Mouse (Mus musculus): ENCODE data around the gene Evl.
A peak's percentile ranks its signal among the peaks of the same experiment; 100 is the strongest.
"Not testable (repeated sequence)": the region's sequence is repeated elsewhere in the genome, so short reads cannot be mapped to it uniquely, and the experiment has no call there.

The Evl gene

GRCm38 (mm10) chr12:108554120-108554841, at the start of gene Evl:
Evl (plus strand) TSS chr12:108554720.
- DNase-seq (ENCODE audit: low spot score in 2 of 2) = peak; percentile 75 to 86

- no peak for DNase-seq (ENCODE audit: low spot score in 2 of 2)
Measured at GRCm38 (mm10) chr12:108505846-108506245, 48.7 kb upstream of the Evl start.

GRCm38 (mm10) chr12:108507046-108507445, 47.5 kb upstream of the Evl start:
- DNase-seq (ENCODE audit: low spot score in 2 of 2) = not testable (repeated sequence)

- no peak for DNase-seq (ENCODE audit: low spot score in 2 of 2)
Measured at GRCm38 (mm10) chr12:108510571-108510970, 43.9 kb upstream of the Evl start.

DNA sequence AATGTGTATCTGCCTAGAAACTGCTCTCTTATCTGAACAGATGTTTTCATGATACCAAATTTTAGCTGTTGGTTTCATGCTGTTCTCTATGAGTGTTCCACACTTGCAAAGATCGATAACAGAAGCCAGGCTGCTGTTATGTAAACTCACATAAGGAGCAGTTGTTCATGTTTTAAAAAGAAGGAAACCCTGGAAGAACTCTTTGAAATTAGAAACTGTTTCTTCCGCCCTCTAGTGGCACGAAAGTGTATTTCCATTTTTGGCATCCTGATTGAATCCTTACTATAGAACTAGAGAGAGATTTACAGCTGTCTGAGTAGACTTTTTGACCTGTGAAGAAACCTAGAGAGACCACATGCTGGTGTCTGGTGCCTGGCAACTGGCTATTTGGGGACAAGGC, 43.5 kb upstream of the Evl start:
- DNase-seq (ENCODE audit: low spot score in 2 of 2) = no peak

GRCm38 (mm10) chr12:108515464-108515863, 39.1 kb upstream of the Evl start:
- no peak for DNase-seq (ENCODE audit: low spot score in 2 of 2)

GRCm38 (mm10) chr12:108519374-108519773, 35.1 kb upstream of the Evl start:
- DNase-seq (ENCODE audit: low spot score in 2 of 2) = no peak

DNA sequence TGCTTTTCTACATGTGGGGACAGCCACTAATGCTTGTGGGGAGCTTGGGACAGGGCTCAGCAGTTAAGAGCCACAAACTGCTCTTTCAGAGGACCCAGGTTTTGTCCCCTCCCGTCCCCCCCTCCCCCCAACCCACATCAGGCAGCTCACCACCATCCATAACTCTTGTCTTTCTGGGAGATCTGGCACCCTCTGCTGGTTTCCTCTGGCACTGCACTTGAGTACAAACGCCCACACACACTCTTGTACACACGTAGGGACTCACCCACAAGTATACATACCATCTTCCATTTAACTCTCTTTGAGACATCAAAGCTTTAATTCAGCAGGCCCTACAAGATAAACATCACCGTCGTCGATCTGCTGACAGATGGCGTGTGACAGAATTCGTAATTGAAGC, 25.3 kb upstream of the Evl start:
- peak in 1 of 2 experiments; percentile 48 for DNase-seq (ENCODE audit: low spot score in 2 of 2)

DNA sequence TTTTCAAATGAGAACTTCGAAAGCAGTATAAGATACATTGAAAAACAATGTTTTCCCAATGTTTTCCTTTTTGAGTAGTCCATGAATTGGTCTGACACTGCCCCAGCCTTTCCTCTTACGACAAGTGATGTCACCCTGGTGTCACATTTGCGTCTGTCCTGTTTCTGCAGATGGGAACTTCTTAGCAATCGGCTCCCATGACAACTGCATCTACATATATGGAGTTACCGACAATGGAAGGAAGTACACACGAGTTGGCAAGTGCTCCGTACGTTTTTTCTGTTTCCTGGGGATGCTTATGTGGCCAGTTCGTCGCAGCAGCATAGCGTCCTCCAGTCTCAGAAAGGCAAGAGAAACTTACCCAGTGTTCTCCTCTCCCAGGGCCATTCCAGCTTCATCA, 20.0 kb upstream of the Evl start:
- DNase-seq (ENCODE audit: low spot score in 2 of 2) = no peak

DNA sequence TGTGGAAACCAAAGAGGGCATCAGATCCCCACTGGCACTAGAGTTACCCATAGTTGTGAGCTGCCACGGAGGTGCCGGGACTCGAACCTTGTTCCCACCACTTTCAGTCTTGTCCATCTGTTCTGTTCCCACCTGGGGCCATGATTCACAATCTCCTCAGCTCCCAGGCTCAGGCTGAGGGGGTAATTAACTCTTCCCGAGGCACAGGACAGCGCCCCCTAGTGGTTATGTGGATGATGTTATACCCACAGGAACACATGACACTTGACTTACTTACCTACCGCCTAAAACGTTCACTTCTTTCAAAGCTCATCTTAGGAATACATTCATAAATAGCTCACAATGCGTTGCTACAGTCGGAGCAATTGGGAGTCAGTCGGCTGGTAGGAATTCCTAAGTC, 18.1 kb upstream of the Evl start:
- no peak for DNase-seq (ENCODE audit: low spot score in 2 of 2)

- DNase-seq (ENCODE audit: low spot score in 2 of 2) = no peak
Measured at GRCm38 (mm10) chr12:108541088-108541487, 13.4 kb upstream of the Evl start.

- no peak for DNase-seq (ENCODE audit: low spot score in 2 of 2)
Measured at GRCm38 (mm10) chr12:108546508-108547153, 7.9 kb upstream of the Evl start.

DNA sequence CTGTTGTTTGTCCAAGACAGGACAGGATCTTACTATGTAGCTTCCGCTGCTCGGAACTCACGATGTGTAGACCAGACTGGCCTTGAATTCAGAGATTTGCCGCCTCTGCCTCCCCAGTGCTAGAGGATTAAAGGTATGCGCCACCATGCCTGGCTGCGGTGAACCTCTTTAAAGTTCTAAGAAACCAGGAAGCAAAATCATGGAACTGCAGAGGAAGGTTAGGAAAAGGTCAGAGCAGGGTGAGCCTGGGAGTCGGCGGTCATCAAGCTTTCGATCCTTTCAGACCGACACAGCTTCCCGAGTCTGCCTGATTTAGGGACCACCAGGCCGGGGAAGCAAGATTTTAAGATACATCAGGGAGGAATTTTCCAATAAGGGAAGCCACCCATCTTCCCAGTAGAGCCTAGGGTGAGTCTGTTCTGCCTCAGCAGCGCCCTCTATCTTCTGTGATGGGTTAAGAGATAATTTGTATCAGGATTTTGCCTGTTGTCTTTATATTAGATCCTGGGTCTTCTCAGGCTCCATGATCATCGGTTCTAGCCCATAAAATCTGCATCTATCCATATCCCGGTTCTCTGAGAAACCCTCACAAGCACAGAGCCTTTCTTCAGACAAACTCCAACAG, 7.2 kb upstream of the Evl start:
- peak in 1 of 2 experiments; percentile 3 for DNase-seq (ENCODE audit: low spot score in 2 of 2)

- no peak for DNase-seq (ENCODE audit: low spot score in 2 of 2)
Measured at GRCm38 (mm10) chr12:108551731-108552130, 2.8 kb upstream of the Evl start.

- no peak for DNase-seq (ENCODE audit: low spot score in 2 of 2)
Measured at GRCm38 (mm10) chr12:108553079-108553478, 1.4 kb upstream of the Evl start.

DNA sequence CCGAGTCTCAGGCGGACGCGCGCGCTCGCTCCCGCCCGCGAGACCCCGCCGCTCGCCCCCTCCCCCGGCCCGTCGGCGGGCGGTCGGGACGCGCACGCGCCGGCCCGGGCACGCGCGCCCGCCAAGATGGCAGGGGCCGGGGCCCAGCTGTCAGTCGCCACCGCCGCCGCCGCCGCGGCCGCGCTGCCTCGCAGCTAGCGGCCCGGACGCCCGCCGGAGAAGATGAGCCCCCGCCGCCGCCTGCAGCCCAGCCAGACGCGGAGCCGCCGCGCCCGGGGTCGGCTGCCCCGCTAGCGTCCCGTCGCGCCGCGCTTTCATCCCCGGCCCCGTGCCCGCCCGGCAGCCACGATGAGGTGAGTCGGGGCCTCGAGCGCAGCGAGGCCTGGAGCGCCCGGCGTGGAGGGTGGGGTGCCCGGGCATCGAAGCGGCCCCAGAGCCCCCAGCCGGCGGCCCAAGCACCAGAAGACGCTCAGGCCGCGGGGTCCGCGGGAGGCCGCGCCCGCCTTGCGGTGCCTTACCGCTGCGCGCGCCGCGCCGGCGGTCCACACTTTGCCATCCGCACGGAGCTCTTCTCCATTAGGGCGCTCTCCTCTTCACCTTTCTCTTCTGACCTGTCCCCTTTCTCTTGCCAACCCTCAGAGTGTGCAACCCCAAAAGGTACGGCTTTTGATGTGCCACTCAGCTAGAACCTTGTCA, 489 bp downstream of the Evl start:
- peak in 1 of 2 experiments; percentile 61 for DNase-seq (ENCODE audit: low spot score in 2 of 2)

DNA sequence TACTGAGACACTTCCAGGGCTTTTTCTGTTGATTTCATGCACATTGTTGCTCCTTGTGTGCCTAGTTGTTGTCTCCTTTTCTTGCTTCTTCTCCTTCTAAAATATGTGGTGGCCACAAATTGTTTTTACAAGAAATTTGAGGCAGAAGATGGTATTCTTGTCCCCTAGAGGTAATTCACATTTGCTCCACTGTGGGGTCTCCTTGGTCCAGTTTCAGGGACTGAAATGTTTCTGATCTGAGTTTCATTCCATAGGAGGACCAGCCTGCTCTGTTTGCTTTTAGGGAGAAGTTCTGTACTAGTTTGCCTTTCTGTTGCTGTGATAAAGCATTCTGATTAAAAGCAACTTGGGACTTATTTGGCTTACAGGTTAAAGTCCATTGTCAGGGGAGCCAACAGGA, 3.7 kb downstream of the Evl start:
- DNase-seq (ENCODE audit: low spot score in 2 of 2) = no peak

DNA sequence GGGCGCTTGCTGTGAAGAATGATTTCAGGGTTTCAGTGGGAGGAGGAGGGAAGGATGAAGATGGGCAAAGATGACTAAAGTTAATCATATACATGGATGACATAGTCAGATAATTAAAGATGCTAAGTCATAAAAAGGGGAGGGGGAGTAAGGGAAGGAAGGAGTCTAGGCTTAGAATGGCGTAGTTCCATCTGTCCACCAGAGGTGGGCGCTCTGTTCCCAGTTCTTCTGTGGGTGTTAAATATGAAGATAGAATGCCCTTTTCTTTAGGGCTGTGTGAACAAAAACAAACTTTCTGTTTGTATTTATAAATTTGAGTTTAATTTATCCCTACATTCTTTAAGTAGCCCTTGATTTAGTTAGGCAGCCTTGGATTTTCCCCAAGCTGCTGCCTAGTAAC, 8.7 kb downstream of the Evl start:
- no peak for DNase-seq (ENCODE audit: low spot score in 2 of 2)

GRCm38 (mm10) chr12:108564910-108565506, 10.5 kb downstream of the Evl start:
- no peak for DNase-seq (ENCODE audit: low spot score in 2 of 2)

- no peak for DNase-seq (ENCODE audit: low spot score in 2 of 2)
Measured at GRCm38 (mm10) chr12:108579156-108579871, 24.8 kb downstream of the Evl start.

- DNase-seq (ENCODE audit: low spot score in 2 of 2) = no peak
Measured at GRCm38 (mm10) chr12:108583775-108584174, 29.3 kb downstream of the Evl start.

All from frontal cortex, postnatal 10 days (tissue).